Mouse (Mus musculus): Measurements from ENCODE around the gene Scarf2. TPM values are rescaled to one million over a fixed set of nuclear protein-coding genes. Genes with fewer than 3 reads are reported as not detected.

The Scarf2 gene
- polyA plus RNA-seq, 1 experiment, result 215 TPM

- no peak overlapping the region for H3K4me3 ChIP-seq (replicated peaks; ENCODE audit: extremely low read depth, low read depth, low read length)
- no peak for DNase-seq
- no peaks in the 10 kb centered on the region for H3K4me1 ChIP-seq (ENCODE audit: control insufficient read depth, insufficient read depth, low read length)
- TF ChIP-seq POLR2A (IDR thresholded peaks at IDR 0.05; ENCODE audit: borderline replicate concordance, extremely low read depth, low read depth, low read length) (no peak), CTCF (IDR thresholded peaks at IDR 0.05; ENCODE audit: insufficient read depth, low read length) (no peak)
- 94% methylated on average over 5 of the region's 5 CpGs for WGBS
Measured at GRCm38 (mm10) chr16:17851331-17851730, 54.2 kb downstream of the Scarf2 start.

- WGBS, result 98% methylated on average over 1 of the region's 1 CpGs
- DNase-seq, result no peak
- H3K4me1 ChIP-seq (ENCODE audit: control insufficient read depth, insufficient read depth, low read length), result no peaks in the 10 kb centered on the region
- TF ChIP-seq POLR2A (IDR thresholded peaks at IDR 0.05; ENCODE audit: borderline replicate concordance, extremely low read depth, low read depth, low read length) (no peak), CTCF (IDR thresholded peaks at IDR 0.05; ENCODE audit: insufficient read depth, low read length) (no peak)
- H3K4me3 ChIP-seq (replicated peaks; ENCODE audit: extremely low read depth, low read depth, low read length), result no peak overlapping the region
Measured at GRCm38 (mm10) chr16:17851860-17852259, 54.8 kb downstream of the Scarf2 start.

GRCm38 (mm10) chr16:17853263-17853662 lies 56.2 kb downstream of the Scarf2 start:
- no peak for TF ChIP-seq POLR2A (IDR thresholded peaks at IDR 0.05; ENCODE audit: borderline replicate concordance, extremely low read depth, low read depth, low read length)
- no peak for TF ChIP-seq CTCF (IDR thresholded peaks at IDR 0.05; ENCODE audit: insufficient read depth, low read length)
- no peak for DNase-seq
- WGBS, result 89% methylated on average over 2 of the region's 2 CpGs
- H3K4me3 ChIP-seq (replicated peaks; ENCODE audit: extremely low read depth, low read depth, low read length), result no peak overlapping the region
- H3K4me1 ChIP-seq (ENCODE audit: control insufficient read depth, insufficient read depth, low read length), result no peaks in the 10 kb centered on the region

- DNase-seq, result no peak
- H3K4me1 ChIP-seq (ENCODE audit: control insufficient read depth, insufficient read depth, low read length), result no peaks in the 10 kb centered on the region
- 73% methylated on average over 7 of the region's 7 CpGs for WGBS
- H3K4me3 ChIP-seq (replicated peaks; ENCODE audit: extremely low read depth, low read depth, low read length), result no peak overlapping the region
- TF ChIP-seq CTCF (IDR thresholded peaks at IDR 0.05; ENCODE audit: insufficient read depth, low read length) (no peak), POLR2A (IDR thresholded peaks at IDR 0.05; ENCODE audit: borderline replicate concordance, extremely low read depth, low read depth, low read length) (no peak)
Measured at GRCm38 (mm10) chr16:17857157-17857556, 60.1 kb downstream of the Scarf2 start.

Other genes with a start within 250 kb of the Scarf2 start
- 7.3 and 9.5 TPM in 2 replicates for gene Lrrc74b, start 236.0 kb upstream of the Scarf2 start, polyA plus RNA-seq (2012; rRNA removed)
- gene P2rx6, start 235.4 kb upstream of the Scarf2 start, polyA plus RNA-seq (2012; rRNA removed), result 10.7 and 12.7 TPM in 2 replicates
- 35.7 and 38.4 TPM in 2 replicates for gene Slc7a4, start 214.1 kb upstream of the Scarf2 start, polyA plus RNA-seq (2012; rRNA removed)
- gene Smpd4, start 177.9 kb upstream of the Scarf2 start, polyA plus RNA-seq (2012; rRNA removed), result 50.4 and 62.5 TPM in 2 replicates
- 4.9 and 7.0 TPM in 2 replicates for gene Ccdc74a, start 150.8 kb upstream of the Scarf2 start, polyA plus RNA-seq (2012; rRNA removed)
- gene Med15, start 64.4 kb upstream of the Scarf2 start, polyA plus RNA-seq (2012; rRNA removed), result 96.9 and 109 TPM in 2 replicates
- 39.4 and 42.0 TPM in 2 replicates for gene Klhl22, start 37.7 kb upstream of the Scarf2 start, polyA plus RNA-seq (2012; rRNA removed)
- gene B830017H08Rik, start 35.8 kb downstream of the Scarf2 start, polyA plus RNA-seq (2012; rRNA removed), result 0.08 and 0.10 TPM in 2 replicates
- 7.5 and 9.4 TPM in 2 replicates for gene Car15, start 41.1 kb downstream of the Scarf2 start, polyA plus RNA-seq (2012; rRNA removed)
- 1.5 and 1.7 TPM in 2 replicates for gene Gm20518, start 94.4 kb downstream of the Scarf2 start, polyA plus RNA-seq (2012; rRNA removed)
- 0.07 and 0.09 TPM in 2 replicates for gene Tssk1, start 96.9 kb downstream of the Scarf2 start, polyA plus RNA-seq (2012; rRNA removed)
- 138 and 144 TPM in 2 replicates for gene Dgcr2, start 101.3 kb downstream of the Scarf2 start, polyA plus RNA-seq (2012; rRNA removed)
- gene Tssk2, start 101.4 kb downstream of the Scarf2 start, polyA plus RNA-seq (2012; rRNA removed), result not detected in 2 replicates
- gene Ess2, start 114.1 kb downstream of the Scarf2 start, polyA plus RNA-seq (2012; rRNA removed), result 17.5 and 22.8 TPM in 2 replicates
- not detected in 2 replicates for gene Gsc2, start 117.8 kb downstream of the Scarf2 start, polyA plus RNA-seq (2012; rRNA removed)
- 166 and 199 TPM in 2 replicates for gene Slc25a1, start 130.9 kb downstream of the Scarf2 start, polyA plus RNA-seq (2012; rRNA removed)
- gene Vpreb2, start 183.1 kb downstream of the Scarf2 start, polyA plus RNA-seq (2012; rRNA removed), result not detected in 2 replicates

Measured in lung, adult 2 months (tissue).